Mouse (Mus musculus): ENCODE results near the gene Ctps. TPM values are rescaled to one million over a fixed set of nuclear protein-coding genes. Genes with fewer than 3 reads are reported as not detected.

The Ctps gene
- 76.4 and 77.1 TPM in 2 replicates for polyA plus RNA-seq (2015; fragmentation: Nextera tagmentation; extraction: Ambion mirVana)

DNA sequence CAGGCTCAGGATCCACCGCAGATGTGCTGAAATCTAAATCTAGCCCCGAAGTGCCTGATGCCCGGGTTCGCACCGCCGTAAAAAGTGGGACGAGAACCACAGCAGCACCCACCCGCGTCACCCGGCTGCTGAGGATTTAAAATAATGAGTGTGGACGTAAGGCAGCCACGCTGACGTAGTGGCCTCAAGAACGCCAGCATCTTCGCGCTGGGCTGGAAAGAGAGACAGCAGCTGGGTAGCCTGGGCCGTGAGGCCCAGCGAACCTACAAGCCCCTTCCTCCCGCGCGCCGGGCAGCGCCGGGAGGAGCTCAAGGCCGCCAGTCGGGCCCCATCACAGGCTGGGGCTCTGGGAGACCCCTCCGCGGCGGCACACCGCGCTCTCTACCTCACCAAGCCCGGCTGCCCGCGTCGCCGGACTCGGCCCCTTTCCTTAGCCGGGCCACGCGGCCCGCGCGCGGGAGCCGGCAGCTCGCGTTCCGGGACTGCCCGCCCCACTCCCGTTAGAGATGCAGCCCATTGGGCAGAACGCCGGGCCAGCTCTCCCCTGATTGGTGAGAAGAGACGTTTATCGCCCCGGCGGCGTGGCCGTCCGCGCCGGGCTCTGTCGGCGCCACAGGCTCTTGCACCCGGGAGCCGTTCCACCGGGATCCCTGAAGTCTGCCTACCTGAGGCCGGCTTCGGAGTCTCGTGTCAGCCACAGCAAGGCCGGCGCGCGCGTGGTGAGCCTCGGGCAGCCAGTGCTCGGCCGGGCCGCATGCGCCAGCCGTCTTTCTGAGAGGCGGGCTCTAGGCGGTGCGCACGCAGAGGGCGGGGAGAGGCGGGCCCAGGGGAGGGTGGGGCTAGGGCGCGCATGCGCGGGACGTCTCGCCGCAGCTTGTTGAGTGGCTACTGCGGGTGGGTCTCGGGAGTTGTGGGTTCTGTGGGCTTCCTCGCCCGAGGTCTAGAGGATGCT lies at the start of gene Ctps:
Ctps (minus strand) TSS at position 791 of the 952 bp plus-strand sequence.
- Histone ChIP-seq H3K9ac (ENCODE audit: low read depth, low read length) (peak within 1 kb of the TSS; percentile 87), H3K27me3 (replicated peaks; ENCODE audit: control insufficient read depth, insufficient read depth, low read length) (no peaks in the 10 kb centered on the region), H3K36me3 (ENCODE audit: control insufficient read depth, insufficient read depth, low read length) (peaks cover 2% of the 10 kb centered on the region), H3K4me2 (ENCODE audit: low read length) (peak within 1 kb of the TSS; percentile 79), H3K4me3 (ENCODE audit: low read length) (peak within 1 kb of the TSS; percentile 89), H3K4me1 (ENCODE audit: control insufficient read depth, insufficient read depth, low read depth, low read length) (peaks cover 21% of the 10 kb centered on the region), H3K27ac (ENCODE audit: low read depth, low read length) (peak within 1 kb of the TSS; percentile 96), H3K9me3 (ENCODE audit: control insufficient read depth, low read length) (no peaks in the 10 kb centered on the region)
- peak; percentile 97 for ATAC-seq
- WGBS: under 1% methylated on average over 88 of the region's 97 CpGs

GRCm38 (mm10) chr4:120616199-120617025 lies 46.3 kb upstream of the Ctps start:
- H3K9ac ChIP-seq (ENCODE audit: low read depth, low read length): no peak overlapping the region
- no peak overlapping the region for H3K4me2 ChIP-seq (ENCODE audit: low read length)
- ATAC-seq: no peak
- no peaks in the 10 kb centered on the region for H3K9me3 ChIP-seq (ENCODE audit: control insufficient read depth, low read length)
- H3K27ac ChIP-seq (ENCODE audit: low read depth, low read length): no peak overlapping the region
- 65% methylated on average over 12 of the region's 13 CpGs for WGBS
- no peaks in the 10 kb centered on the region for H3K36me3 ChIP-seq (ENCODE audit: control insufficient read depth, insufficient read depth, low read length)
- H3K27me3 ChIP-seq (replicated peaks; ENCODE audit: control insufficient read depth, insufficient read depth, low read length): no peaks in the 10 kb centered on the region
- no peaks in the 10 kb centered on the region; the same call in 1 of the 2 replicates for H3K4me1 ChIP-seq (ENCODE audit: control insufficient read depth, insufficient read depth, low read depth, low read length)
- H3K4me3 ChIP-seq (ENCODE audit: low read length): no peak overlapping the region

GRCm38 (mm10) chr4:120615528-120616081 lies 45.5 kb upstream of the Ctps start:
- H3K4me3 ChIP-seq (ENCODE audit: low read length): no peak overlapping the region
- 24% methylated on average over 9 of the region's 10 CpGs for WGBS
- ATAC-seq: peak; percentile 28; the same call in 1 of the 2 replicates
- no peak overlapping the region for H3K4me2 ChIP-seq (ENCODE audit: low read length)
- no peak overlapping the region for H3K27ac ChIP-seq (ENCODE audit: low read depth, low read length)
- H3K9me3 ChIP-seq (ENCODE audit: control insufficient read depth, low read length): no peaks in the 10 kb centered on the region
- no peaks in the 10 kb centered on the region; the same call in 1 of the 2 replicates for H3K4me1 ChIP-seq (ENCODE audit: control insufficient read depth, insufficient read depth, low read depth, low read length)
- no peaks in the 10 kb centered on the region for H3K27me3 ChIP-seq (replicated peaks; ENCODE audit: control insufficient read depth, insufficient read depth, low read length)
- no peak overlapping the region; the same call in 1 of the 2 replicates for H3K9ac ChIP-seq (ENCODE audit: low read depth, low read length)
- H3K36me3 ChIP-seq (ENCODE audit: control insufficient read depth, insufficient read depth, low read length): no peaks in the 10 kb centered on the region

- Histone ChIP-seq H3K4me1 (ENCODE audit: control insufficient read depth, insufficient read depth, low read depth, low read length) (no peaks in the 10 kb centered on the region; the same call in 1 of the 2 replicates), H3K27me3 (replicated peaks; ENCODE audit: control insufficient read depth, insufficient read depth, low read length) (no peaks in the 10 kb centered on the region), H3K9me3 (ENCODE audit: control insufficient read depth, low read length) (no peaks in the 10 kb centered on the region), H3K27ac (ENCODE audit: low read depth, low read length) (no peak overlapping the region), H3K4me2 (ENCODE audit: low read length) (no peak overlapping the region), H3K9ac (ENCODE audit: low read depth, low read length) (no peak overlapping the region), H3K4me3 (ENCODE audit: low read length) (no peak overlapping the region), H3K36me3 (ENCODE audit: control insufficient read depth, insufficient read depth, low read length) (no peaks in the 10 kb centered on the region)
- 71% methylated on average over 9 of the region's 9 CpGs for WGBS
- ATAC-seq: no peak
Measured at GRCm38 (mm10) chr4:120614644-120615043, 44.6 kb upstream of the Ctps start.

DNA sequence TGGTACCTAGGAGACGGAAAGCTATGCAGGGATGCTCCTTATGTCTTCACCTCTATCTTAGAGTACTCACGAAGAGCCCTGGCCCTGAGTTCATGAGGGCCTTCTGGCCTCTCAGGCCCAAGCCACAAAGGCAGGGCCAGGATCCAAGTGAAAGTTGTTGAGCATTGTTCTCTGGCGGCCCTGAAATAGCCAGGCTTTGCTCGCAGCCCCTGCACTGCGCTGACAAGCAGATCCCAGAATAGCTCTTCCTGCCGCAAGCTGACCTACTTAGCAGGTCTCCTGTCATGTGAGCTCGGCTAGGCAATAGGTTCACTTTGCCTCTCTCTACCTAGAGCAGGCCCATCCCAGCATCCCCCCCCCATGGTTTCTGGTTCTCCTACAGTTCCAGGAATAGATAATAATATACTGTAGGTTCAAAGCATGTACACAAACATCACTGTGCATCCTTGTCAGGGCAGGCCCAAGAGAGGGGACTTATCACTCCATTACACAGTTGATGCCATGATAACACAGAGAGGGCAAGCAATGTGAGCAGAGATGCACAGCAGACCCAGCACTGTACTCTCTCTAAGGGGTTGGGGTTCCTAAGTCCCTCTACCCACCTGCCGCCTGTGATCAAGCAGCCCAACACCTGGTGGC lies 43.7 kb upstream of the Ctps start:
- H3K27ac ChIP-seq (ENCODE audit: low read depth, low read length): peak overlapping the region; percentile 66
- no peaks in the 10 kb centered on the region for H3K36me3 ChIP-seq (ENCODE audit: control insufficient read depth, insufficient read depth, low read length)
- H3K9me3 ChIP-seq (ENCODE audit: control insufficient read depth, low read length): no peaks in the 10 kb centered on the region
- no peaks in the 10 kb centered on the region; the same call in 1 of the 2 replicates for H3K4me1 ChIP-seq (ENCODE audit: control insufficient read depth, insufficient read depth, low read depth, low read length)
- H3K4me3 ChIP-seq (ENCODE audit: low read length): no peak overlapping the region
- WGBS: 38% methylated on average over 8 of the region's 8 CpGs
- 0 out of 2 replicates have a peak overlapping the region, but pooled peaks have one; percentile 5 for H3K4me2 ChIP-seq (ENCODE audit: low read length)
- no peak overlapping the region for H3K9ac ChIP-seq (ENCODE audit: low read depth, low read length)
- ATAC-seq: peak; percentile 74
- no peaks in the 10 kb centered on the region for H3K27me3 ChIP-seq (replicated peaks; ENCODE audit: control insufficient read depth, insufficient read depth, low read length)

DNA sequence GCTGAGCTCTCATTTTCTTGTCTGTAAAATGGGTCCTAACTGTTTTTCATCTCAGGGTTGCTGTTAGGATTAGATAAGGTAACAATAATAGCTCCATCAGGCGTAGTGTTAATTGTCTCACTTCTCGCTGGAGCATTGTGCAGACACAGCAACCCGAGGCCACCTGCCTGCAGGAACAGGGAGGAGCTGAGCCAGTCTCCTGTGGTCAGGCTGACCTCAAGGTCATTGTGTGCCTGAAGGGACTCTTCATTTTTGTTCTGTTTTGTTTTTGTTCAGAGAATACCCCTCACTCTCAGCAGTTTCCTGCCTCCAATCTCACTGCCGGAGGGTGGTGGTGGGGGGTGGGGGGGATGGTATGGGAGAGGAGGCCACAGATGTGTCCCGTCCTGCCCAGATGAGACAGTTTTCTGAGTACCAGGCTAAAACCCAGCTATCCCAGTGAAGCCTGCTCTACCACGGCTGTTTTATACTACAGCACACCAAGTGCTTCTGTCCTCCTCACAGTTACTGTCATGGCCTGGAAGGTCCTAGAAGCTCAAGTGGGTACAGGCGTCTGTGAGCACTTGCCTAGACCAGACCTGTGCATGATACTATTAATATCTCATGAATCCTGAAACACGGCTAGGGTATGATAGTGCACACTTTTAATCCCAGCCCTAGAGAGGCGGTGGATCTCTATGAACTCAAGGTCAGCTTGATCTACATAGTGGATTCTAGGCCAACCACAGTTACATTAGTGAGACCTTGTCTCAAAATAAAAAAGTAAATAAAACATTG lies 42.4 kb upstream of the Ctps start:
- Histone ChIP-seq H3K9me3 (ENCODE audit: control insufficient read depth, low read length) (no peaks in the 10 kb centered on the region), H3K36me3 (ENCODE audit: control insufficient read depth, insufficient read depth, low read length) (no peaks in the 10 kb centered on the region), H3K4me2 (ENCODE audit: low read length) (peak overlapping the region; percentile 3; the same call in 1 of the 2 replicates), H3K27ac (ENCODE audit: low read depth, low read length) (no peak overlapping the region), H3K27me3 (replicated peaks; ENCODE audit: control insufficient read depth, insufficient read depth, low read length) (no peaks in the 10 kb centered on the region), H3K4me1 (ENCODE audit: control insufficient read depth, insufficient read depth, low read depth, low read length) (no peaks in the 10 kb centered on the region; the same call in 1 of the 2 replicates), H3K4me3 (ENCODE audit: low read length) (no peak overlapping the region), H3K9ac (ENCODE audit: low read depth, low read length) (no peak overlapping the region; the same call in 1 of the 2 replicates)
- no peak for ATAC-seq
- WGBS: 25% methylated on average over 9 of the region's 9 CpGs

GRCm38 (mm10) chr4:120611005-120611404 lies 40.9 kb upstream of the Ctps start:
- 68% methylated on average over 3 of the region's 3 CpGs for WGBS
- no peaks in the 10 kb centered on the region for H3K27me3 ChIP-seq (replicated peaks; ENCODE audit: control insufficient read depth, insufficient read depth, low read length)
- no peak overlapping the region for H3K4me2 ChIP-seq (ENCODE audit: low read length)
- H3K4me1 ChIP-seq (ENCODE audit: control insufficient read depth, insufficient read depth, low read depth, low read length): no peaks in the 10 kb centered on the region; the same call in 1 of the 2 replicates
- ATAC-seq: no peak
- no peaks in the 10 kb centered on the region for H3K9me3 ChIP-seq (ENCODE audit: control insufficient read depth, low read length)
- no peak overlapping the region for H3K27ac ChIP-seq (ENCODE audit: low read depth, low read length)
- no peak overlapping the region for H3K9ac ChIP-seq (ENCODE audit: low read depth, low read length)
- no peak overlapping the region for H3K4me3 ChIP-seq (ENCODE audit: low read length)
- H3K36me3 ChIP-seq (ENCODE audit: control insufficient read depth, insufficient read depth, low read length): no peaks in the 10 kb centered on the region

DNA sequence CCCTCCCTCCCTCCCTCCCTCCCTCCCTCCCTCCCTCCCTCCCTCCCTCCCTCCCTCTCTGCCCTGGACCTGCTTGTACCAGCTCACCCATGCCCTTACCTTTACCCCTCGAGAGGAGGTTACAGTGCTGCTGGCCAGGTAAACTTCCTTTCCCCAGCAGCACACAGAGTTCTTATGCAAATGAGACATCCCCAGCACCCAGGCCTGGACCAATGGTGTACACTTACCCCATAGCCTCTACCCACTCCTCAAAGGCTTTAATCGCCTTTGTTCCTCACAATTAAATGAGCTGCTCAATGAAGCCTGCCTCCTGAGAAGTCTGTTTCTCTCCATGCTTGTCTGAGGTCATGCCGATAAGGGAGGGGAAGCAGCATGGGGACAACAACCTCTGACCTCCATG lies 36.9 kb upstream of the Ctps start:
- no peak for ATAC-seq
- Histone ChIP-seq H3K4me3 (ENCODE audit: low read length) (no peak overlapping the region), H3K4me2 (ENCODE audit: low read length) (no peak overlapping the region), H3K27me3 (replicated peaks; ENCODE audit: control insufficient read depth, insufficient read depth, low read length) (no peaks in the 10 kb centered on the region), H3K9me3 (ENCODE audit: control insufficient read depth, low read length) (no peaks in the 10 kb centered on the region), H3K36me3 (ENCODE audit: control insufficient read depth, insufficient read depth, low read length) (no peaks in the 10 kb centered on the region), H3K4me1 (ENCODE audit: control insufficient read depth, insufficient read depth, low read depth, low read length) (no peaks in the 10 kb centered on the region), H3K9ac (ENCODE audit: low read depth, low read length) (no peak overlapping the region), H3K27ac (ENCODE audit: low read depth, low read length) (no peak overlapping the region)
- 30% methylated on average over 3 of the region's 3 CpGs for WGBS

All from hindbrain, embryonic 16.5 days (tissue).